Mouse (Mus musculus): ENCODE measurements around the gene C130032M10Rik.

DNA sequence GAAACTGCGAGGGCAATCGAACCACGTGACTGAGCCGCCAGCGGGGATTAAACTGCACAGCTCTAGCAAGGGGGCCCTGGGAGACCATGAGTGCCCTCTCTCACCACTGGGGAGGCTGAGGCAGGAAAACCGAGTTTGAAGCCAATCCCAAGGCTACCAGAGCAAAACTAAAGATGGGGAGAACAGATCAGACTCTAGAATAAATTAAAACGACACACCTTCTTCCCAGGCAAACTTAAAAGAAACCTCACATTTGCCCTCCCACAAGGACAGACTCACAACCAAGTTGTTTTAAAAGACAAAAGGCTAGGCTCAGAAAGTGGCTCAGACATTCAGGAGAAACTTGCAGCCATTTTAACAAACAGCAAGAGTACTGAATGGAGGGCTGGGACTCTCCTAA lies 41.6 kb downstream of the C130032M10Rik start:
- TF ChIP-seq CTCF (IDR thresholded peaks at IDR 0.05; ENCODE audit: insufficient read depth, low read length) = no peak
- TF ChIP-seq POLR2A (IDR thresholded peaks at IDR 0.05; ENCODE audit: borderline replicate concordance, extremely low read depth, low read depth, low read length) = no peak
